In genomic region chr9:122027914-122028745, GRCm38 (mm10) we compare ENCODE assay signal across 9 mouse cellular contexts. TPM values are rescaled to one million over a fixed set of nuclear protein-coding genes. Genes with fewer than 3 reads are reported as not detected.
DNase-seq lines count a peak whose midpoint lies in the region; ATAC-seq lines count a peak whose summit lies in the region.
"Had no signal": no experiment of that assay in that cellular context is flagged by ENCODE, and none has a peak within 500 bp of the region (broad histone marks: within the 10 kb centered on the region; RNA-seq: fewer than 3 reads in every experiment).

No protein-coding gene starts in this region.

- 32% methylated on average over 11 of the region's 11 CpGs for WGBS in heart, embryonic 15.5 days
- WGBS in stomach, embryonic 15.5 days: 56% methylated on average over 11 of the region's 11 CpGs
- 83% methylated on average over 11 of the region's 11 CpGs for WGBS in forebrain, embryonic 15.5 days

- no peaks in the 10 kb centered on the region for H3K36me3 ChIP-seq in heart, embryonic 15.5 days
- H3K36me3 ChIP-seq in stomach, embryonic 15.5 days: no peaks in the 10 kb centered on the region
- no peaks in the 10 kb centered on the region for H3K36me3 ChIP-seq in forebrain, embryonic 15.5 days
- H3K36me3 ChIP-seq: midbrain, embryonic 12.5 days had no signal

- H3K9me3 ChIP-seq in heart, embryonic 15.5 days (replicated peaks): no peaks in the 10 kb centered on the region
- no peaks in the 10 kb centered on the region for H3K9me3 ChIP-seq in stomach, embryonic 15.5 days
- H3K9me3 ChIP-seq in forebrain, embryonic 15.5 days: no peaks in the 10 kb centered on the region
- H3K9me3 ChIP-seq: midbrain, embryonic 12.5 days had no signal

- no peak overlapping the region for H3K4me2 ChIP-seq in heart, embryonic 15.5 days
- no peak overlapping the region for H3K4me2 ChIP-seq in stomach, embryonic 15.5 days
- H3K4me2 ChIP-seq in forebrain, embryonic 15.5 days (replicated peaks): no peak overlapping the region
- H3K4me2 ChIP-seq: midbrain, embryonic 12.5 days had no signal

- DNase-seq in adrenal gland, adult (ENCODE audit: inconsistent age in 2 of 2, low spot score in 1 of 2): peak; percentile 78 to 90
- DNase-seq in adrenal gland, postnatal 4 days (ENCODE audit: low spot score in 2 of 2): no peak
- peak; percentile 82 for DNase-seq in adrenal gland, postnatal 14 days
- DNase-seq in kidney, postnatal 4 days: peak; percentile 39 to 63
- DNase-seq in right cerebral cortex, postnatal 4 days: no peak

- H3K27me3 ChIP-seq in heart, embryonic 15.5 days: no peaks in the 10 kb centered on the region
- H3K27me3 ChIP-seq in stomach, embryonic 15.5 days (replicated peaks): no peaks in the 10 kb centered on the region
- no peaks in the 10 kb centered on the region for H3K27me3 ChIP-seq in forebrain, embryonic 15.5 days

- H3K27ac ChIP-seq in heart, embryonic 15.5 days: peak overlapping the region; percentile 84
- peak overlapping the region; percentile 41 for H3K27ac ChIP-seq in stomach, embryonic 15.5 days
- H3K27ac ChIP-seq in forebrain, embryonic 15.5 days (replicated peaks): no peak overlapping the region

- peaks cover 47% of the 10 kb centered on the region for H3K4me1 ChIP-seq in heart, embryonic 15.5 days (replicated peaks)
- H3K4me1 ChIP-seq in stomach, embryonic 15.5 days: peaks cover 18% of the 10 kb centered on the region
- H3K4me1 ChIP-seq in forebrain, embryonic 15.5 days: peaks cover 4% of the 10 kb centered on the region; the same call in 1 of the 2 replicates

- H3K4me3 ChIP-seq in heart, embryonic 15.5 days: no peak overlapping the region
- no peak overlapping the region for H3K4me3 ChIP-seq in stomach, embryonic 15.5 days (replicated peaks)
- H3K4me3 ChIP-seq in forebrain, embryonic 15.5 days: no peak overlapping the region
- H3K4me3 ChIP-seq: midbrain, embryonic 12.5 days had no signal

- H3K9ac ChIP-seq in heart, embryonic 15.5 days: no peak overlapping the region
- no peak overlapping the region for H3K9ac ChIP-seq in stomach, embryonic 15.5 days
- H3K9ac ChIP-seq in forebrain, embryonic 15.5 days (replicated peaks): no peak overlapping the region
- H3K9ac ChIP-seq: midbrain, embryonic 12.5 days had no signal

- ATAC-seq in heart, embryonic 15.5 days (replicated peaks; ENCODE audit: insufficient number of reproducible peaks, insufficient read depth, low FRiP score, low read depth): peak; percentile 71
- no peak for ATAC-seq in stomach, embryonic 15.5 days (ENCODE audit: insufficient read depth, low FRiP score, low read depth)
- ATAC-seq in forebrain, embryonic 15.5 days (replicated peaks): no peak

RNA-seq across cellular contexts. Expression of gene Pomgnt2, which starts 31.2 kb away (rescaled TPM):
- total RNA-seq in adrenal gland, postnatal 4 days (2021): 10 to 100 TPM; 15.6 to 19.9 TPM
- total RNA-seq in adrenal gland, postnatal 14 days (2021): 12.6 and 15.7 TPM in 2 replicates
- polyA plus RNA-seq in heart, embryonic 15.5 days (2015; fragmentation: Nextera tagmentation; extraction: Ambion mirVana): 10.9 and 13.0 TPM in 2 replicates
- 16.5 TPM in 2 replicates for polyA plus RNA-seq in stomach, embryonic 15.5 days (2015; fragmentation: Nextera tagmentation; extraction: Ambion mirVana)
- polyA plus RNA-seq in forebrain, embryonic 15.5 days (2015; fragmentation: Nextera tagmentation; extraction: Ambion mirVana): 23.9 and 28.3 TPM in 2 replicates

Comparison
In these comparisons a context has a peak if more than half of its experiments do, and no peak if none do; other contexts are left out.
1. DNase-seq: peak in adrenal gland, adult (2 of 2), adrenal gland, postnatal 14 days (single experiment) and kidney, postnatal 4 days (2 of 2); none in adrenal gland, postnatal 4 days (0 of 2) and right cerebral cortex, postnatal 4 days (single experiment).